Mouse (Mus musculus): ENCODE measurements at regions not wholly inside any gene's neighbourhood (a gene's known extent, or its start where the extent isn't known, plus 50 kb on each side); places are given as distances from the start of the nearest gene placed in this dataset.

DNA sequence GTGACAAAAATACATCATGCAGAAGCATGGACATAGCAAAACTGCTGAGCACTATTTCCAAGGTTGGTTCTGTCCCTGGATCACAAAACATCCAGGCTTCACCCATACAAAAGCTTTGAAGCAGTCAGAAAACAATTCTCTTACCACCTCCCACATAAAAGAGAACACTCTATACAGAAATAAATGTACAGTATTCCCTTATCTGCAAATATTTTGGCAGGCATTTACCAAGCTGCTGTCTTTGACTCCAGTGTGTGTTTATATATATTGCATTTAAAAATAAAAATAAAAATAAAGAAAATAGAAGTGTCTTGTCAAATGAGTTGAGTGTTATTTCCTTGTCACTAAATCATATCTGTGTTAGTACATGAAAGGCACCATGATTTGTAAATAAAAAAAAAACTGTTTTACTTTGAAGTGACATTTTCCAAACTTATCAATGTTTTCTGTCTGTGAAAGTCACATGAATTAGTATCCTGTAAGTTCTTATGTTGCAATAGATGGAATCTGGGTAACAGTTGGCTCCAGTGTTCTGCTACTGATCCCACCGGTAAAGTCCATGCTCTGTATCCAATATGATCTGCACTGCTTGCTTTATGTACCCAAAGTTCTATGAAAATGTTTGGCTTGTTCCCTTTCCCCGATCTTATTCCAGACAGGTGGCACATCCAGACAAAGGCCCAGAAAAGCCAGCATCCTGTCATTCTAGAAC, 59.9 kb upstream of the Cd93 start:
- no peak for DNase-seq

DNA sequence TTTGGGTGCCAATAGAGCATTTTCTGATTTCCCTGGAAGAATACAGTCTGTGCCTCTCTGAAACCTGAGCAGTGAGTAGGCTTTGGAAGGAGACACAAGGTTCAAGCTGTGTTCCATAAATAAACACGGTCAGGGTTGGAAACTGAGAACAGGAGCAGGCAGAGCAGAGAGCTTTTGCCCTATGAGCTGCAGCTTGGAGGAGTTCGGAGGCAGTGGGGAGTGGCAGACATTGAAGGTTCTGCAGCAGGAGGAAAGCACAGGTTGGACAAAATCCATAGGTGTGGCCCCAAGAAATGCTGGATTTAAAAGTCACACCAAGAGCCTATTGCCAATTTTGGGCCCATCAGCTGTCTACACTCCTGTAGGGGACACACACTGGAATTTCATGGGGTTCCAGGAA, 59.0 kb upstream of the Cd93 start:
- no peak for DNase-seq

DNA sequence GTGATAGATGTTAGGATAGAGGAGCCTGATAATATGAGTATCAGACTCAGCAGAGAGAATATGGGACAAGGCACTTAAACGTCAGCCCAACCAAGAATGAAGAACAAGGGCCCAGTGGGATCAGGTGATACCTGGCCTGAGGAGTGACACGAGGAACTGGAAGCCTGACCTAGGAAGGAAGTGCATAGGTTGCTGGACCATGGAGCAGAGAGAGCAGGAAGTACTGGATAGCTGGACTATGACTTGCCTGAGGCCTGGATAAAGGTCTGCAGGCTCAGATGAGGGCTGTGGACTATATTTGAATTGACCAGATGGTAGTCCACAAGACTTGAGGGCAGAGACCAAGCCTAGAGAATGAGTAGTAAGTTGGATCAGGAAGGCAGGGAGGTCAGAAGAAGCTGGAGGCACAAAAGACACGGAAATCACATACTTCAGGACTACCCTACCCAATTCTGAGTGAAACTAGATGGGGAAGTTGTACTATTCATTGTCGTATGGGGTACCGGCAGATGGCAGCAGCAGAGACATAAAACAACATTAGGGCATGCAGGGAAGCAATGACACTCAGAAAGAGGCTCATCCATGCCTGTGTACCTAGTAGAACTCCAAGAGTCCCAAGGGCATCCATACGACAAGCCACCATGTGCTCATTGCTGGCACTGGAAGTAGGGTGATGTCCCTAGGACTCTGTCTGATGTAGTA, 57.0 kb upstream of the Cd93 start:
- no peak for DNase-seq

DNA sequence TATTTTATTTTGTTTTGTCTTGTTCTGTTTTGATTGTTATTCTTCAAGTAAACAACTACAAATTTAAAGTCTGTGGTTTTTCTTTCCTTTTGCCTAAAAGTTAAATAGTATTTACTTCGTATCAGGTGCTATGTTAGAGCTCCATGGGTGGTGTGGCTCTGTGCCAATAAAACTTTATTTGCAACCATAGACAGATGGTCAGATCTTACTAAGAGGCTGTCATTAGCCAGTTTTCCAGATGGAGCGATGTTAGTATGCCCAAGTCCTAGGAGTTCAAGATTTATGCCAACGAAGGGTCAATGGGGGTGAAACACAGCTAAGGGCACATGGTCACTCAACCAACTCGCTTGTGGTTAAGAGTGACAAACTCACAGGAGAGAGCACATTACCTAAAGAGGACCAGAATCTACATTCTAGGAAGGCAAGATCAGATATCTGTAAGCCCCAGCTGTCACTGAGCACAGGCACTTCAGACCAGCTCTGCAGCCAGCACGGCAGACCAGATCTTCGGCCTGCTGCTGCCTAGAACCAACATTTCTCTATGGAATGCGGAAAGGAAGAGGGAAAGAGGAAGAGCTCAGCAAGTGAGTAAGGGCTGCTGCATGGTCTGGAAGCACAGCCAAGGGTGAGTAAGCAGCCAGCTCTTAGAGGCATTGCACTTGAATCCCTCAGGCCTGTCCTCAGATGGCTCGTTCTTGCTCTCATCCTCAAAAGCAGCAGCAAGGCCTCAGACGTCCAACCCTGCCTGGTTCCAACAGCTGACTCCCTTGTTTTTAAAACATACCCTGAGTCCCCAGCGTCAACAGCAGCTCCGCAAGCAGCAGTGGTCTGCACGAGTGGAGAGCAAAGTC, 54.3 kb upstream of the Cd93 start:
- DNase-seq: no peak

DNA sequence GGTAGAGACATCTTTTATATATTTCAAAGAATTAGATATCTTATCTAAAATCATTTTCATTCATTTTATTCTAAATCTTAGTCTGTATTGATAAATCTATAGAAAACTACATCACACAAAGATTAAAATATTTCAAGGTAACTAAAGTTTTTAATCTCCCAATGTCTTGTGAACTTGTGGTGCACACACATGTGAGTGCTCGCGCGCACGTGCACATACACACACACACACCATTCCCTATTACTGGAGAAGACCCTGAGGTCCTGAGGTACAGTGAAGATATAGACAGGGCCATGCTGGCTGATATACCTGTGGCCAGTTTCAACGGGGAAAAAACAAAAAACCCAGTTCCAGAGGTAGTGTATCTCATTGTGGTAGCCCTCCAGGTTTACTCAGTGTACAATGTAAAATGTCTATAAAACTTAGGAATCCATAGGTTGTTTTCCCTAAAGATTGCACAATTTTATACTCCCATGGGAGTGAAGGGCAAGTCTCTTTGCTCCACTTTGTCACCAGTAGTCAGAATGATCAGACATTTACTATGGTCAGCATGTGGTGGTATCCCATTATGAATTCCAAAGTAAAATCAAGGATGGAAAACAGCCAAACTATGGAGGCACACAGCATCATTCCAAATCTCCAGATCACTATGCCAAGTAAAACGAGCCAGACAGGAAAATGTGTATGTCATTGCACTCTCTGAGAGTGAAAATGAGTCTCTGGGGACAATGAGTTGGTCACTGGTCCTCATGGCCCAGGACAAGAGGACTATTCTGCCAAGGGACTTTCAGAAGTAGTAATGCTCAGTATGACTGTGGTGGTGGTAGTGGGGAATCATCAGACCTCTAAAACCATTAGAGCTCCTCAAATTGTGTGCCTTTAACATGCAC, 53.0 kb upstream of the Cd93 start:
- DNase-seq: no peak

DNA sequence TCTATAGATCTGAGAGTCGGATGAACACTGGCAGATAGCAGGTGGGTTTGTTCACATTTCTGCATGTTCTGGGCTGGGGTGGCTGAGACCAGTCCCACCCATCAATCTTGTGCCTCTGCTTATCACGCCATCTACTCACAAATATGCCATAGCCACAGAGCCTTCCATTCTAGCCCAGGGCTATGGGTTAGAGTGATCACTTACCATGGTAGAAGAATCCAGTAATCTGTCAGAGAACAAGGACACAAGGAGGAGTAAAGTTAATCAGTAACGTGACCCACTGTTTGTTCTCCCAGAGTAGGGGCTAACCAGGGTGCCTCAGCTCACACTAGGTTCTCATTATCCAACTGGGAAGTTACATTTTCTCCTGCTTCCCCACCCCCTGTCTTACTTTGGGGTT, 52.1 kb upstream of the Cd93 start:
- peak; percentile 72 for DNase-seq

DNA sequence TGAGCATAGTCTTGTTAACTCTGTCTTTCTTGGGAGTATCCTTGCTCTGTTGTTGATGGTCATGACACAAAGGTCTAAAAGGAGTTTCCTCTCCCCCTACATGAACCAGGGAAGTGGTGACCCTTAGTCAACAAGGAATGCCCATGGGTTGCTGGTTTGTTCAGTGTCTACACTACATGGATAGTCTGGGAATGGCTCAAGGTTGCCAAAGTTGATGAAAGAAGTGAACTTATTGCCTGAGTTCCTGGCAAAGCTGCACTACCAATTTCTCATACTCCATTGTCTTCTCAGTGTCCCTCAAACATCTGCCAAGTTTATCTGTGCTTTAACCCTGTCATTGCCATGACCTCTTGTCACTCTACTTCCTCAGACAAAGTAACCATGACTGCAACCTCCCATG, 49.9 kb upstream of the Cd93 start:
- DNase-seq: no peak
